Mouse (Mus musculus) spleen, adult 2 months (tissue): ENCODE results near the gene Gtse1.

Experiments
- CTCF ChIP-seq: fragments of 200-500 bp; IDR thresholded peaks from 2 replicates; pipeline ENCODE4 v1.5.1; 2011; ENCODE audit warnings: mild to moderate bottlenecking, inconsistent platforms; ENCODE audit not compliant: insufficient read depth, insufficient read length, insufficient replicate concordance; ENCODE audit errors: extremely low read depth
- POLR2A ChIP-seq: fragments of 200-500 bp; IDR thresholded peaks from 2 replicates; pipeline ENCODE4 v1.6.1; 2011; ENCODE audit warnings: low read depth, low read length, inconsistent platforms

DNA sequence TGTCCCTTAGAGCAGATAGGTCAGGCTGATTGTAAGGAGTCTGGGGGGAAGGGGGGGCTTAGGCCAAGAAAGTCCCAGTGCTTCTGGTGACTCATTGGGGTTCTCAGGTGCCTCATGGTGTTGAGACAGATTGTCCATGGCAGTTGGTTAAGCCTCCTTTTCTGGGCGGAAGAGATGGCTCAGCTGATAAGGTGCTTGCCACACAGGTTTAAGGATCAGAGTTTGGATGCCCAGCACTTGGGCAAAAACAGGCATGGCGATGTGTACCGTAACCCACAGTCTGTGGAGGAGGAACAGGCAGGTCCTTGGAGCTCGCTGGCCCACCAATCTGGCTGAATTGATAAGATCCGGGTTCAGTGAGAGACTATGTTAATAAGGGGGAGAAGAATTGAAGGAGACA is 22.7 kb upstream of the Gtse1 start:
- TF ChIP-seq POLR2A (no peak), CTCF (no peak)
